Mouse (Mus musculus): ENCODE measurements at regions not wholly inside any gene's neighbourhood (a gene's known extent, or its start where the extent isn't known, plus 50 kb on each side); places are given as distances from the start of the nearest gene placed in this dataset.

DNA sequence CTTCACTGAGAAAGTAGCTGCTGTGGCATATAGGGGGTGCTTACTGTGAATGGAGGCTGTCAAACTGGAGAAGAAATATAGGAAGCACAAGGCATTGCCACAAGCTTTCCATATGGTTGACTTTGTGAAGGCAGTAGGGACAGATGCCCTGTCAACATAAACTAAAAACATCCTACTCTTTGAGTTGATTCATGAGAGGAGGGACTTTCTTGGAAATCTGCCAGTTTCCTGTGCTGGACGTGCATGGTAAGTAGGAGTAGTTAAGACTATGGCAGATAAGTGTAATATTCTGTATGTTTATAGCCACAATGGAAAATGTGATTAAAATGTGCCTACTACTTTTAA, 57.3 kb downstream of the AI429214 start:
- TF ChIP-seq POLR2A (IDR thresholded peaks at IDR 0.05; ENCODE audit: low read depth, low read length) (no peak), CTCF (IDR thresholded peaks at IDR 0.05; ENCODE audit: borderline replicate concordance, insufficient read depth, low read length) (no peak)
